Mouse (Mus musculus): ENCODE data around the gene Hcn2.

Gene Hcn2

GRCm38 (mm10) chr10:79773208-79773607 is 56.8 kb downstream of the Hcn2 start:
- DNase-seq (ENCODE audit: low read depth, low spot score) = no peak

GRCm38 (mm10) chr10:79774486-79775279 is 58.2 kb downstream of the Hcn2 start:
- DNase-seq (ENCODE audit: low read depth, low spot score) = no peak

GRCm38 (mm10) chr10:79777103-79777531 is 60.7 kb downstream of the Hcn2 start, which contains the start of gene Fstl3:
Fstl3 (plus strand) TSS chr10:79777272.
- peak; percentile 53 for DNase-seq (ENCODE audit: low read depth, low spot score)

- DNase-seq (ENCODE audit: low read depth, low spot score) = peak; percentile 54
Observed at GRCm38 (mm10) chr10:79778006-79778405, 61.6 kb downstream of the Hcn2 start.

- no peak for DNase-seq (ENCODE audit: low read depth, low spot score)
Observed at GRCm38 (mm10) chr10:79779193-79779592, 62.8 kb downstream of the Hcn2 start.

- DNase-seq (ENCODE audit: low read depth, low spot score) = peak; percentile 97
Observed at GRCm38 (mm10) chr10:79779784-79780663, 63.6 kb downstream of the Hcn2 start.

GRCm38 (mm10) chr10:79780664-79781015 is 64.2 kb downstream of the Hcn2 start:
- DNase-seq (ENCODE audit: low read depth, low spot score) = peak; percentile 66

- no peak for DNase-seq (ENCODE audit: low read depth, low spot score)
Observed at GRCm38 (mm10) chr10:79781139-79781538, 64.7 kb downstream of the Hcn2 start.

- DNase-seq (ENCODE audit: low read depth, low spot score) = no peak
Observed at GRCm38 (mm10) chr10:79781956-79782355, 65.5 kb downstream of the Hcn2 start.

- no peak for DNase-seq (ENCODE audit: low read depth, low spot score)
Observed at GRCm38 (mm10) chr10:79783050-79783449, 66.6 kb downstream of the Hcn2 start.

- DNase-seq (ENCODE audit: low read depth, low spot score) = peak; percentile 63
Observed at GRCm38 (mm10) chr10:79783920-79784800, 67.7 kb downstream of the Hcn2 start.

Measured in mesoderm, embryonic 11.5 days (tissue).